Mouse (Mus musculus) olfactory bulb, adult 2 months (tissue): ENCODE measurements at regions not wholly inside any gene's neighbourhood (a gene's known extent, or its start where the extent isn't known, plus 50 kb on each side); places are given as distances from the start of the nearest gene placed in this dataset.

ENCODE experiments used
- CTCF ChIP-seq: fragments of 200-500 bp; IDR thresholded peaks from 2 replicates; pipeline ENCODE4 v1.5.1; 2012; ENCODE audit warnings: low read depth, mild to moderate bottlenecking, low read length, moderate library complexity; ENCODE audit not compliant: insufficient read depth
- POLR2A ChIP-seq: fragments of 200-500 bp; IDR thresholded peaks from 2 replicates; pipeline ENCODE4 v1.6.1; 2012; ENCODE audit warnings: mild to moderate bottlenecking, low read depth, low read length, moderate library complexity; ENCODE audit not compliant: insufficient read depth

GRCm38 (mm10) chr4:153651849-153652248, 169.2 kb upstream of the Ajap1 start:
- no peak for TF ChIP-seq CTCF
- TF ChIP-seq POLR2A: no peak
